Mouse (Mus musculus): ENCODE results near the gene Slc27a3.

Slc27a3 gene

GRCm38 (mm10) chr3:90340177-90340576, 49.6 kb downstream of the Slc27a3 start:
- no peak for DNase-seq (ENCODE audit: extremely low spot score)

GRCm38 (mm10) chr3:90338190-90338589, 51.5 kb downstream of the Slc27a3 start:
- DNase-seq (ENCODE audit: extremely low spot score): no peak

GRCm38 (mm10) chr3:90335517-90335916, 54.2 kb downstream of the Slc27a3 start:
- no peak for DNase-seq (ENCODE audit: extremely low spot score)
